Mouse (Mus musculus) heart, adult 2 months (tissue): ENCODE results near the gene Mat2b. TPM values are rescaled to one million over a fixed set of nuclear protein-coding genes. Genes with fewer than 3 reads are reported as not detected.
"Not testable (repeated sequence)": the region's sequence is repeated elsewhere in the genome, so short reads cannot be mapped to it uniquely, and the experiment has no call there.

Experiments used
- DNase-seq, 2 experiments: peaks; one replicate each; pipeline ENCODE4 v3.0.0; 2021
- H3K27ac ChIP-seq: fragments of 200-600 bp; 2 replicates; pipeline ENCODE4 v1.8.1; 2022
- H3K27me3 ChIP-seq: fragments of 200-500 bp; 2 replicates; pipeline ENCODE4 v1.6.1; 2012; ENCODE audit warnings: mild to moderate bottlenecking, low read length, inconsistent platforms, mixed read lengths; ENCODE audit not compliant: control insufficient read depth, insufficient read depth
- H3K36me3 ChIP-seq: fragments of 200-500 bp; 2 replicates; pipeline ENCODE4 v1.6.1; 2012; ENCODE audit warnings: low read length, inconsistent platforms; ENCODE audit not compliant: control insufficient read depth, insufficient read depth
- H3K4me1 ChIP-seq: fragments of 200-500 bp; 2 replicates; pipeline ENCODE4 v1.6.1; 2011; ENCODE audit warnings: low read length; ENCODE audit not compliant: control insufficient read depth, insufficient read depth
- H3K4me3 ChIP-seq: fragments of 200-600 bp; 2 replicates; pipeline ENCODE4 v1.8.1; 2022
- H3K79me2 ChIP-seq: fragments of 200-500 bp; replicated peaks from 2 replicates; pipeline ENCODE4 v1.6.1; 2012; ENCODE audit warnings: mild to moderate bottlenecking, inconsistent platforms, low read length, moderate library complexity, mixed read lengths; ENCODE audit not compliant: control insufficient read depth, insufficient read depth
- H3K9ac ChIP-seq: fragments of 200-500 bp; 2 replicates; pipeline ENCODE4 v1.6.1; 2012; ENCODE audit warnings: low read depth, mild to moderate bottlenecking, control low read depth, inconsistent platforms, low read length, mixed read lengths
- CTCF ChIP-seq: fragments of 200-600 bp; IDR thresholded peaks from 2 replicates; pipeline ENCODE4 v1.8.1; 2022; ENCODE audit warnings: antibody characterized with exemption, mild to moderate bottlenecking, moderate library complexity
- EP300 ChIP-seq: fragments of 200-500 bp; IDR thresholded peaks from 2 replicates; pipeline ENCODE4 v1.6.1; 2011; ENCODE audit warnings: low read depth, low read length, control low read depth; ENCODE audit not compliant: insufficient read depth
- POLR2A ChIP-seq: fragments of 200-500 bp; IDR thresholded peaks from 2 replicates; pipeline ENCODE4 v1.6.1; 2011; ENCODE audit warnings: mild to moderate bottlenecking, low read depth, low read length, control low read depth; ENCODE audit not compliant: insufficient read depth
- WGBS: fragments of 180-500 bp; shearing (Covaris S2); methylation state at CpG from one replicate; pipeline ENCODE4 v1.1.7; 2018; 5-methylcytosine and 5-hydroxymethylcytosine counted together
- intact Hi-C: fragments of 180-260 bp; cut with DNase I; formaldehyde crosslinking; loops from one replicate; pipeline ENCODE4 v1.15.1; 2025
- polyA plus RNA-seq: library from polyadenylated mRNA; depleted of rRNA; stranded (reverse); fragments of >200 nt; gene quantifications from 2 replicates; pipeline ENCODE4 v1.2.3, GENCODE M21; 2012
- total RNA-seq, 2 experiments: library from RNA; stranded (reverse); gene quantifications; 2 replicates each; pipeline ENCODE4 v1.2.3; 2021

Mat2b gene
- total and polyA plus RNA-seq, 3 experiments, result 52.1 to 102 (median 84.7) TPM

DNA sequence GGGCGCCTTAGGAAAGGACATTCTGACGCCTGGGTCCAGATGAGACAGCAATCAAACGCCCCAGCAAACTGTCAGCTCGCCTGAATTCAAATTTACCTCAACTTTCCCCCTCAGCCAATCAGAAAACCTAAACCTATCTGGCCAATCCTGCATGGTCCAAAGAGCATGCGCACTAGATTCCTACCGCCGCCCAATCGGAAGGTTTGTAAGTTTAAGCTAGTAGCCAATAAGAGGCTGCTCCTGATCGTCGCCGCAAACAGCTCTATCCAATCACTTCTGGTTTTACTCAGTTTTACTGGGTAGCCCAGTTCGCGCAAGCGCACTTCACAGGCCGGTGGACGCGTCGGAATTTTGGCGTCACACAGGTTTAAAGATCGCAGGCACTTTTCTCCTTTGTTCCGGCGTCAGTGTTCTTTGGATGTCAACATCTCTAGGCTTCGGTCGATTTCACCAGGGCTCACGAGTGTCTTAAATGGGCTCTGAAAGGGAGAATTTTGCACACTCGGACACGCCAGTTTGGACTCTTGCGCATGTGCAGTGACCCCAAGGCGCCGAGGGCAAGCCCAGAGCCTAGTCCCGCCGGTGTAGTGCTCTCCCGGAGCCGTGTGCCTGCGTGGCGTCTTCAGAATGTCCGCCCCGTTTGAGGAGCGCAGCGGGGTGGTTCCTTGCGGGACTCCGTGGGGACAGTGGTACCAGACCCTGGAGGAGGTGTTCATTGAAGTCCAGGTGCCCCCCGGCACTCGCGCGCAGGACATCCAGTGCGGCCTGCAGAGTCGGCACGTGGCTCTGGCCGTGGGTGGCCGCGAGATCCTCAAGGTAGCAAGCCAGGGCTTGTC is 38.6 kb upstream of the Mat2b start, which contains the start of the genes Hmmr and Nudcd2:
TSS of gene Hmmr (minus strand) at position 84 of the 836 bp plus-strand sequence.
TSS of gene Nudcd2 (plus strand) at position 329 of the 836 bp plus-strand sequence.
- peak within 1 kb of the TSS; percentile 81 for H3K27ac ChIP-seq
- H3K79me2 ChIP-seq, result peaks cover 3% of the 10 kb centered on the region
- no peaks in the 10 kb centered on the region for H3K27me3 ChIP-seq
- peak within 1 kb of the TSS; percentile 75 for H3K4me3 ChIP-seq
- intact Hi-C loops, result loop anchor here (2.0 kb wide), 2 partner anchors 21 to 43 kb away; partner anchors contain the start of gene Ccng1
- H3K9ac ChIP-seq, result peak within 1 kb of the TSS; percentile 88
- peaks cover 1% of the 10 kb centered on the region for H3K4me1 ChIP-seq
- DNase-seq, result peak; percentile 88 to 94
- H3K36me3 ChIP-seq, result peaks cover 2% of the 10 kb centered on the region
- TF ChIP-seq POLR2A (peak; percentile 62), CTCF (peak; percentile 13; the same call in 1 of the 2 replicates), EP300 (0 out of 2 replicates have a peak, but pooled peaks have one; percentile 11)
- under 1% methylated on average over 52 of the region's 52 CpGs for WGBS

DNA sequence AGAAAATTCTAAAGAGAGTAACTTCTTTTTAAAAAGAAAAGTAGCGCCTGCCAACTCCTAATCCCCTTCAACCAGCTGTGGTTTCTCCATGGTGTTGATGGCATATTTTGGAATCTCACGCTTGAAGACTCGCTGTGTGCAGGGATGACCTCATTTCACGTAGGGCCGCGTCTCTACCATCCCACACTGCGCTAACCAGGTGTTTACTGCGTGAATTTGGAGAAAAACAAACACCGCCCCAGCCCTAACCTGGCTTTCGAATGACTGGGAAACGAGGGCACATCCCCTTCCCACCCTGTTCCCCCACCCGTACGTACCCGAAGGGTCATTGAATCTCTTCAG is 38.0 kb upstream of the Mat2b start:
- peaks cover 1% of the 10 kb centered on the region for H3K4me1 ChIP-seq
- H3K36me3 ChIP-seq, result peaks cover 2% of the 10 kb centered on the region
- peak overlapping the region; percentile 25; the same call in 1 of the 2 replicates for H3K4me3 ChIP-seq
- H3K27me3 ChIP-seq, result no peaks in the 10 kb centered on the region
- no peak overlapping the region for H3K27ac ChIP-seq
- TF ChIP-seq POLR2A, result no peak
- TF ChIP-seq EP300, result no peak
- no peak for TF ChIP-seq CTCF
- intact Hi-C loops, result loop anchor here (2.0 kb wide), 1 partner anchor 22 kb away; the partner anchor contains the start of gene Ccng1
- peaks cover 3% of the 10 kb centered on the region for H3K79me2 ChIP-seq
- no peak overlapping the region for H3K9ac ChIP-seq
- WGBS, result under 1% methylated on average over 14 of the region's 14 CpGs
- no peak for DNase-seq

DNA sequence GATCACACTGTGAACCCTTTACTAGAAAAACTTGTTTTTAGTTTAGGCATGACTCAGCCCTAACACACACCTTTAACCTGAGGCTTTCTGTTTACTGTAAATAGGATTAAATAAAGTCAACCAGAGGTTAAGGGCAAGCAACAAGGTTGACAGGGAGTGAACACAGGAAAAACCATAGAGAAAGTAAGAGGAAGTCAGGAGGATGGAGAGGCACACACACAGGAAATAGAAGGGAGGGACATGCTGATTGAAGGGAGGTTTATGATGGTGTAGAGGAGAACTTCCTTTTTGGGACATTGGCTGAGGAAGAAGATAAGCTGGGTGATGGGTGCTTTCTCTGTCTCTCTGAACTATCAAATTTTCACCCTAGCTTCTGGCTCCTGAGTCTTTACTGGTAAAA is 23.3 kb upstream of the Mat2b start:
- TF ChIP-seq CTCF, result no peak
- no peak for TF ChIP-seq POLR2A
- no peak for TF ChIP-seq EP300
- no peaks in the 10 kb centered on the region for H3K36me3 ChIP-seq

DNA sequence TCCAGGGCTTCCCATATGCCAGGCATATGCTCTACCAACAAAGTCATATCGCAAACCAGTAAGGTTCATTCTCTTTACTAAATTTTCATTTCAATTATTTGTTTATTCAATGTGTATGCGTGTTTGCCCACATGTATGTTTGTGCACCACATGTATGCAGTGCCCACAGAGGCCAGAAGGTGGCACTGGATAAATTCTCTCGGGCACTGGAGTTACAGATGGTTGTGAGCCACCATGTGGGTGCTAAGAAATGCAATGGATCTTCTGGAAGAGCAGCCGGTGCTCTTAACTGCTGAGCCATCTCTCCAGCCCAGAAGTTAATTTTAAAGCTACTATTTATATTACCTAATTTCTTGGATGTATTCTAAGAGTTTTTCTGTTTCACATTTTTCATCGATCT is 20.5 kb upstream of the Mat2b start:
- no peaks in the 10 kb centered on the region; the same call in 1 of the 2 replicates for H3K4me1 ChIP-seq
- no peaks in the 10 kb centered on the region for H3K36me3 ChIP-seq
- 94% methylated on average over 5 of the region's 5 CpGs for WGBS
- H3K27ac ChIP-seq, result no peak overlapping the region
- intact Hi-C loops, result loop anchor here (2.0 kb wide), 1 partner anchor 13 kb away; no protein-coding TSS in a partner anchor
- TF ChIP-seq POLR2A, result no peak
- TF ChIP-seq CTCF, result 0 out of 2 replicates have a peak, but pooled peaks have one; percentile 3
- H3K79me2 ChIP-seq, result no peaks in the 10 kb centered on the region
- no peak for DNase-seq
- H3K27me3 ChIP-seq, result no peaks in the 10 kb centered on the region
- H3K4me3 ChIP-seq, result no peak overlapping the region
- H3K9ac ChIP-seq, result no peak overlapping the region

More for the DNA sequence above, 23.3 kb upstream of the Mat2b start:
- H3K27me3 ChIP-seq, result no peaks in the 10 kb centered on the region
- no peak for DNase-seq
- no peaks in the 10 kb centered on the region; the same call in 1 of the 2 replicates for H3K4me1 ChIP-seq
- H3K4me3 ChIP-seq, result no peak overlapping the region
- H3K27ac ChIP-seq, result no peak overlapping the region
- intact Hi-C loops, result no loop called here
- no peak overlapping the region for H3K9ac ChIP-seq
- no peaks in the 10 kb centered on the region for H3K79me2 ChIP-seq

DNA sequence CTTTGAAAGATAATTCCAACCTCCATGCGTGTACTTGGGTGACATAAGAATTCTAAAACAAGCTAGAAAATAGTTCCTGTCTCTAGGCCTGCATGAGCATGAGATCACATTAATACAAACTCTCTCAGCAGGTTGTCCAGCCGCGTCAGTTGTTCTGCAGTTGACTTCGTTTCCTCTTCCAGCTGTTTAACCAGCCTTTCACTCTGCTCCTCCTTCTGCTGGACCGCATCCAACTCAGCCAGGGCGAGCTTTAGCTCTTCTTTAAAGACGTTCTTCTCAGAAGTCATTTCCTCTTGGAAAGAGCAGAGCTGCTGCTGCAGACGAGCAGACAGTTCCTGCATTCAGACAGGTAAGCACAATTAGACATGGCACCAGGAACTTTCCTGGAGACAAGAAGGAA is 18.9 kb upstream of the Mat2b start:
- H3K36me3 ChIP-seq, result no peaks in the 10 kb centered on the region
- peak; percentile 38 to 46 for DNase-seq

DNA sequence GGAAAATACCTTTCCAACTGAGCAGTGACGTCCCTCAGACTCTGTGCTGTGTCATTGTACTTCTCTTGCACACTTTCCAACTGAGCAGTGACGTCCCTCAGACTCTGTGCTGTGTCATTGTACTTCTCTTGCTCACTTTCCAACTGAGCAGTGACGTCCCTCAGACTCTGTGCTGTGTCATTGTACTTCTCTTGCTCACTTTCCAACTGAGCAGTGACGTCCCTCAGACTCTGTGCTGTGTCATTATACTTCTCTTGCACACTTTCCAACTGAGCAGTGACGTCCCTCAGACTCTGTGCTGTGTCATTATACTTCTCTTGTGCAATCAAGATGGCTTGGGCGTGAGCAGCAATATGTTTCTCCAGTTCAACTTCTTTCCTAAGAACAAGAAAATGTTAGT is 14.9 kb upstream of the Mat2b start:
- H3K4me3 ChIP-seq, H3K27ac ChIP-seq, H3K79me2 ChIP-seq, H3K27me3 ChIP-seq, intact Hi-C loops, H3K36me3 ChIP-seq, H3K4me1 ChIP-seq, DNase-seq, H3K9ac ChIP-seq: not testable (repeated sequence)
- 91% methylated on average over 6 of the region's 6 CpGs for WGBS

More for the DNA sequence above, 18.9 kb upstream of the Mat2b start:
- H3K27me3 ChIP-seq, result no peaks in the 10 kb centered on the region
- intact Hi-C loops, result loop anchor here (2.0 kb wide), 1 partner anchor 15 kb away; no protein-coding TSS in a partner anchor
- no peak overlapping the region for H3K9ac ChIP-seq
- H3K79me2 ChIP-seq, result no peaks in the 10 kb centered on the region
- no peak overlapping the region for H3K27ac ChIP-seq
- no peaks in the 10 kb centered on the region; the same call in 1 of the 2 replicates for H3K4me1 ChIP-seq
- no peak overlapping the region for H3K4me3 ChIP-seq
- 44% methylated on average over 8 of the region's 8 CpGs for WGBS
- TF ChIP-seq EP300 (no peak), POLR2A (no peak), CTCF (no peak)
